Mouse (Mus musculus): Measurements from ENCODE around the gene Ano6.
A peak's percentile ranks its signal among the peaks of the same experiment; 100 is the strongest.

Gene Ano6

DNA sequence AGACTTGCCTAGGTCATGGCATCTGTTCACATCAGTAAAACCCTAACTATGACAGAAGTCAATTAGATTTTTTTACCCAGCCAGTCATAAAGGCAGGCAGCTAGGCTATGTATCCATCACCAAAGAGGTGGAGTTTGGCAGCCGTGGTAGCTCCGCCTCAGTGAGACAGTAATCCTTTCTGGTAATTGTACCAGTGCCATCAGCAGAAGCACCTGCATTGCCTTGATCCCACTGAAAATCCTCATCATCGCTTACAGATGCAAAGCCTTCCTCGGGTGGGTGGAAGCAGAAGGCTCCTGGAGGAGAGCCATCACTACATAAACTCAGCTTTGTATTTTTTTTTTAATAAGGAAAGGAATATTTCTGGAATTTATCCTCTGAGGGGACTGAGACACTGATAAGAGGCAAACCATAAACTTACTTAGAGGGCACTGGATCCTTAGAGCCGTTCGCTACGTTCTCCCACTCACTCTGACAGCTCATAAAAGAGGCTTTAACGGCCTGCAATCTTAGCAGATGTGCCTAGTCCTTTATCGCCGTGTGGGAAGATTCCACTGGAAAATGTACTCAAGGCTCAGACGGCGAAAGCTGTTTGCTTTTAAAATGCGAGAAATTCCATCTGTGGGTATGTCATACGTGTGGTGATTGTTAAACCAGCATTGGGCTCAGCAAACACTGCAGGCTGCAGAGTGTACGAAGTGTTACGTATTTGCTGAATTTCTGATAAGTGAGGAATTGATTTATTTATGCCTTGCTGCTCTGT lies 140.6 kb downstream of the Ano6 start:
- peak; percentile 47 to 62 for DNase-seq (ENCODE audit: low spot score in 2 of 2)

- DNase-seq (ENCODE audit: low spot score in 2 of 2), result peak; percentile 83 to 84
Measured at GRCm38 (mm10) chr15:95932358-95932757, 141.7 kb downstream of the Ano6 start.

GRCm38 (mm10) chr15:95935141-95935540 lies 144.5 kb downstream of the Ano6 start:
- peak; percentile 63 to 68 for DNase-seq (ENCODE audit: low spot score in 2 of 2)

GRCm38 (mm10) chr15:95943470-95943869 lies 152.8 kb downstream of the Ano6 start:
- DNase-seq (ENCODE audit: low spot score in 2 of 2), result no peak

- no peak for DNase-seq (ENCODE audit: low spot score in 2 of 2)
Measured at GRCm38 (mm10) chr15:95944299-95944698, 153.7 kb downstream of the Ano6 start.

- DNase-seq (ENCODE audit: low spot score in 2 of 2), result no peak
Measured at GRCm38 (mm10) chr15:95945951-95946708, 155.5 kb downstream of the Ano6 start.

DNA sequence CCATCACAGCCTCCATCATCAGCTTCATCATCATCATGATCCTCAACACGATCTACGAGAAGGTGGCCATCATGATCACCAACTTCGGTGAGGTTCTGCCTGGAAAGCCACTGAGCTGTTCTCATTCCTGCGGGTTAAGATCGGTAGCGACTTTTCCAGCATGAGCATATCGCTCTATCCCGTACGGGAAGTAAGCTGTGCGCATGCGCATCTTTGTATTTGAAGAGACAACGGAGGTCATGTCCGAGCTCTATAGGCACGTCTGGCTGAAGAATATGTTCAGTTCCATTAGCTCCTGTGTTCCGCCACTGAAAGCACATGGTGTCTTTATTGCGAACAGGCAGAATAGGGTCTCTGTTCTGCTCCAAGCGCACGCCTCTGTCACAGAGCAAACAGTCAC lies 157.8 kb downstream of the Ano6 start:
- no peak for DNase-seq (ENCODE audit: low spot score in 2 of 2)

GRCm38 (mm10) chr15:95949336-95949735 lies 158.7 kb downstream of the Ano6 start:
- DNase-seq (ENCODE audit: low spot score in 2 of 2), result no peak

GRCm38 (mm10) chr15:95951497-95951896 lies 160.9 kb downstream of the Ano6 start:
- no peak for DNase-seq (ENCODE audit: low spot score in 2 of 2)

- DNase-seq (ENCODE audit: low spot score in 2 of 2), result no peak
Measured at GRCm38 (mm10) chr15:95956692-95957091, 166.0 kb downstream of the Ano6 start.

GRCm38 (mm10) chr15:95962411-95963123 lies 171.9 kb downstream of the Ano6 start:
- peak in 1 of 2 experiments; percentile 26 for DNase-seq (ENCODE audit: low spot score in 2 of 2)

DNA sequence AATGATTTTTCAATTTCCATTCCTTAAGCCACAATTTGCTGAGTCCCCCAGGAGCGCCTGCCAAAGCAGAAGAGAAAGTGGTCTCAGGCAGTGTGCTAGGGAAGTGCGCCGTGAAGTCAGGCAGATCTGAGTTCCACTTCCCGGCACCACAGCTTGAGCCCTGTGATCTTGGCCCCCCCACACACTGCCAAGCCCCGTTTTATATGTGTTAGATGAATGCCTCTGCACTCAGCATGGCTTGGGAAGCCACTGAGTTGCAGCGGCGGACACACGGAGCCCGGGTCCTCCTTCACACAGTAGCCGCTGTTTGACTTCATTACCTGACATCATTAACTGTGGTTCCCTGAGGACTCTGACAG lies 172.5 kb downstream of the Ano6 start:
- no peak for DNase-seq (ENCODE audit: low spot score in 2 of 2)

- no peak for DNase-seq (ENCODE audit: low spot score in 2 of 2)
Measured at GRCm38 (mm10) chr15:95963533-95964250, 173.0 kb downstream of the Ano6 start.

GRCm38 (mm10) chr15:95964251-95964561 lies 173.6 kb downstream of the Ano6 start:
- DNase-seq (ENCODE audit: low spot score in 2 of 2), result no peak

- no peak for DNase-seq (ENCODE audit: low spot score in 2 of 2)
Measured at GRCm38 (mm10) chr15:95966979-95967378, 176.3 kb downstream of the Ano6 start.

- no peak for DNase-seq (ENCODE audit: low spot score in 2 of 2)
Measured at GRCm38 (mm10) chr15:95967516-95968196, 177.0 kb downstream of the Ano6 start.

DNA sequence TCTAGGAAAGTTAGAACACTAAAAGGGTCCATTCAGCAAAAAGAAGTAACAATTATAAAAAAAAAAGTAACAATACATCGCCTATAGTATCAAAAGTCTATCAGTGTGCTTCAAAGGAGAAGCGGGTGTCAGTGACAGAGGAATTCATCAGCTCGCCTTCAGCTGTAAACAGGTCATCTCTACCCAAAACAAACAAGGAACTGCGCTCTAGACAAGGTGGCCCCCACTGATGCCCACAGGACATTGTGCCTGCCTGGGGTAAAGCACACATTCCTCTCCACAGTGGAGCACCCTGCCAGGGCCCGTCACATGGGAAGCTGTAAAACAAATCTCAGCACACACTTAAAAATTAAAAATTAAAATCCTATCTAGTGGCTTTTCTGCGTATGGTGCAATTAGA lies 179.0 kb downstream of the Ano6 start:
- no peak for DNase-seq (ENCODE audit: low spot score in 2 of 2)

GRCm38 (mm10) chr15:95970176-95970575 lies 179.5 kb downstream of the Ano6 start:
- no peak for DNase-seq (ENCODE audit: low spot score in 2 of 2)

GRCm38 (mm10) chr15:95970691-95971090 lies 180.0 kb downstream of the Ano6 start:
- no peak for DNase-seq (ENCODE audit: low spot score in 2 of 2)

DNA sequence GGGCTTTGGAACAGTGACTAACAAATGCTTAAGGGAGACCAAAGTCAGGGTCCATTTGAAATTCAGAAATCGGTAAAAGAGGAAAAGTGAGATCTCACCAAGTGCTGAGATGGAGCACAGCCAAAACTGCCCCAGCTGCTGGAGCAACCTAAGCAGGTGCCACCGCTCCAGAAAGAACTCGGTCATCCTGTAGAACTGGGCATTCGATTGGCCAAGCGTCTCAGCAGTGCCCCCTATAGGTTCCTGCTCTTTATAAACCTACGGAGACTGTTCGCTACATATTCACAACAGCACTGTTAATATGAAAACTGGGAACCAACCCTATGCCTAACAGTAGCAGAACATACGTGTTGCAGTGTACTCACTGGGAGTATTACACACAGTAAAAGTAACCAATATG lies 180.7 kb downstream of the Ano6 start:
- DNase-seq (ENCODE audit: low spot score in 2 of 2), result no peak

- no peak for DNase-seq (ENCODE audit: low spot score in 2 of 2)
Measured at GRCm38 (mm10) chr15:95972156-95972555, 181.5 kb downstream of the Ano6 start.

DNA sequence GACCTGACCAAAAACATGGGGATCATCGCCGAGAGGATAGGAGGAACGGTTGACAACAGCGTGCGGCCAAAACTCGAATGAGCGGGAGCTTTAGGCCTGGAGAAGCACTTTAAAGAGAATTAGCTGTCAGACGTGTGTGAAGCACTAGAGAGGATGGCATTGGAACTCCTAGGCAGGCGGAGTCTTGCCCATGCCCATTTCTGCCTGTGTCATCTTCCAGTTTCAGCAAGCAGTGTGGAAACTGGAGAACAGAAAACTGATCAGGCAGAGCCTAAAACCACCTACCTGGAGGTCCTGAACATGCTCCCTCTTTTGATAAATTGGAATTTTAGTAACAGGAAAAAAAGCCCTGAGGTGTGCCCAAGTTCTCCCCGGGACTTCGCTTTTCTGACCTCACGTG lies 182.0 kb downstream of the Ano6 start:
- DNase-seq (ENCODE audit: low spot score in 2 of 2), result no peak

Measured in right cerebral cortex, postnatal 10 days (tissue).